Mouse (Mus musculus) lung, embryonic 16.5 days (tissue): ENCODE measurements around the gene Zbtb46. TPM values are rescaled to one million over a fixed set of nuclear protein-coding genes. Genes with fewer than 3 reads are reported as not detected.

Source experiments
- ATAC-seq: fragments of 200-750 bp; cut with Nextera tagmentation; 2 replicates; pipeline ENCODE4 v1.8.0; 2017; ENCODE audit warnings: low read depth, mild to moderate bottlenecking, moderate library complexity
- H3K27ac ChIP-seq: fragments of 300-500 bp; sonication (generic); 2 replicates; pipeline ENCODE4 v1.5.1; 2014; ENCODE audit warnings: mild to moderate bottlenecking, control low read depth, low read length
- H3K27me3 ChIP-seq: fragments of 300-500 bp; sonication (generic); 2 replicates; pipeline ENCODE4 v1.6.1; 2014; ENCODE audit warnings: low read depth, low read length, mixed read lengths; ENCODE audit not compliant: control insufficient read depth, insufficient read depth
- H3K36me3 ChIP-seq: fragments of 300-500 bp; sonication (generic); 2 replicates; pipeline ENCODE4 v1.6.1; 2014; ENCODE audit warnings: low read length; ENCODE audit not compliant: control insufficient read depth, insufficient read depth
- H3K4me1 ChIP-seq: fragments of 300-500 bp; sonication (generic); replicated peaks from 2 replicates; pipeline ENCODE4 v1.6.1; 2014; ENCODE audit warnings: low read length, mixed read lengths; ENCODE audit not compliant: control insufficient read depth, insufficient read depth
- H3K4me2 ChIP-seq: fragments of 300-500 bp; sonication (generic); 2 replicates; pipeline ENCODE4 v1.6.1; 2014; ENCODE audit warnings: low read depth, low read length, control low read depth
- H3K4me3 ChIP-seq: fragments of 300-500 bp; sonication (generic); 2 replicates; pipeline ENCODE4 v1.5.1; 2014; ENCODE audit warnings: mild to moderate bottlenecking, low read length, control low read depth
- H3K9ac ChIP-seq: fragments of 300-500 bp; sonication (generic); 2 replicates; pipeline ENCODE4 v1.6.1; 2014; ENCODE audit warnings: low read length, control low read depth
- H3K9me3 ChIP-seq: fragments of 300-500 bp; sonication (generic); 2 replicates; pipeline ENCODE4 v1.6.1; 2016; ENCODE audit warnings: low read length; ENCODE audit not compliant: control insufficient read depth
- WGBS: fragments of 180-500 bp; shearing (Covaris S2); extraction: QIAGEN DNeasy Blood & Tissue Kit; methylation state at CpG from one replicate; pipeline ENCODE4 v1.1.7; 2014; 5-methylcytosine and 5-hydroxymethylcytosine counted together
- polyA plus RNA-seq: library from polyadenylated mRNA; unstranded; fragments of >200 nt; fragmentation: Nextera tagmentation; extraction: Ambion mirVana; gene quantifications from 2 replicates; pipeline ENCODE4 v1.2.1, GENCODE M21; 2015

Zbtb46 gene
- polyA plus RNA-seq, 1 experiment from 2014 or later, result 15.2 TPM

DNA sequence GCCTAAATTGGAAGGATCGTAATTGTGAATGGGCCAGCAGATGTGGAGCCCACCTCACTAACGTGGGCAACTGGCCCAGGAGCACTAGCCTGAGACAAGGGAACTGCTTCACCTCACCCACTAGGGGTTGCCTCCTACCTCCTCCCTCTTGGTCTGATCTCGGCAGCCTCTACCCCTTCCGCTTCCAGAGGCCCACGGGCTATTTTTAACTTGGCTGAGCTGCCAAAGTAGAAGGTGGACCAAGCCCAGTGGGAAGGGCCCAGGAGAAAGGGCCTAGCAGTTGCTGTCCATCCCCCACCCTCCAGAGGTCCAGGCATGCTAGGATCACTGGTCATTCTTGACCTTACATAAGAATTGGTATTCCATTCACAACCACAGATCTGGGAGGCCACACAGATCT, 12.0 kb upstream of the Zbtb46 start:
- H3K27ac ChIP-seq, result peak overlapping the region; percentile 41
- ATAC-seq, result peak; percentile 74

DNA sequence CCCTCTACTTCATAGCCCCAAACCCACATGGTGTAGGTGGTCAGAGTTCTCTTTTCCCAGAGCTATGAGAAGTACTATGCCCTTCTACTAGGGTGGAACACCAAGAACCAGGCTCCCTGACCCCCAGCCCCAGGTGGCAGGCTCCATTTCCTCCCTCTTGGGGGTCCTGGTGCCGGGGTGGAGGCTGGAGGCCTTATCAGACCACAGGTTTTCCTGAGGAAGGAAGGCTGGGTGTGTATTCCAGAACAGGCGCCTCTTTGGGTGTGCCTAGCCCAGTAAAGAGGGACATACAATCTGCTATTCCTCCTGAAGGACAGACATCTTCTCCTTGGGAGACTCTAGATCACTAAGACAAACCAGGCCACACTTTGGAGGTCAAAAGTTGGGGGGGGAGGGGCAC, 11.1 kb upstream of the Zbtb46 start:
- Histone ChIP-seq H3K4me1 (peaks cover 9% of the 10 kb centered on the region), H3K4me2 (no peak overlapping the region), H3K27me3 (no peaks in the 10 kb centered on the region), H3K4me3 (no peak overlapping the region), H3K9ac (no peak overlapping the region), H3K36me3 (no peaks in the 10 kb centered on the region), H3K27ac (no peak overlapping the region), H3K9me3 (no peaks in the 10 kb centered on the region)
- ATAC-seq, result peak; percentile 41; the same call in 1 of the 2 replicates
- WGBS, result 53% methylated on average over 2 of the region's 2 CpGs

More for the DNA sequence above, 12.0 kb upstream of the Zbtb46 start:
- Histone ChIP-seq H3K4me1 (peaks cover 9% of the 10 kb centered on the region), H3K4me3 (no peak overlapping the region), H3K9me3 (no peaks in the 10 kb centered on the region), H3K4me2 (no peak overlapping the region), H3K9ac (no peak overlapping the region), H3K27me3 (no peaks in the 10 kb centered on the region), H3K36me3 (no peaks in the 10 kb centered on the region)
- WGBS, result 41% methylated on average over 5 of the region's 5 CpGs

DNA sequence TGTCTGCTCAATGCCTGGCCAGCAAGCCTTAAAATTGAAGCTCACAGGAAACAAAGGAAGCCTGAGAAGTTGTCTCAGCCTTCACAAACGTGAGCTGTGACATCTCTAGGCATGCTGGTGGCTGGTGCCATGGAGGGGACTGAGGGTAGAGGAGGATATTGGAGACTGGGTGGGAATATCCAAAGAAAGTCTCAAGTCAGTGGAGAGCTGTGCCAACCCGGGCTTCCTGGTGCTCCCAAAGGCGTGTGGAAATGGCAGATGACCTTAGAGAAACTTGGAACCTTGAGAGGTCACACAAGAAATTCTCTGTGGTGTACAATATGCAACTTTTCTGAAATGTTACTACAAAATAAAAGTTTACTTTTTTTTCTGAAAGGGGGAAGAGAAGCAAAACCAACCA, 6.2 kb upstream of the Zbtb46 start:
- Histone ChIP-seq H3K4me1 (peaks cover 5% of the 10 kb centered on the region), H3K27me3 (no peaks in the 10 kb centered on the region), H3K9ac (no peak overlapping the region), H3K9me3 (no peaks in the 10 kb centered on the region), H3K36me3 (no peaks in the 10 kb centered on the region), H3K4me3 (no peak overlapping the region), H3K27ac (no peak overlapping the region), H3K4me2 (no peak overlapping the region)
- WGBS, result 44% methylated on average over 3 of the region's 3 CpGs
- ATAC-seq, result no peak

DNA sequence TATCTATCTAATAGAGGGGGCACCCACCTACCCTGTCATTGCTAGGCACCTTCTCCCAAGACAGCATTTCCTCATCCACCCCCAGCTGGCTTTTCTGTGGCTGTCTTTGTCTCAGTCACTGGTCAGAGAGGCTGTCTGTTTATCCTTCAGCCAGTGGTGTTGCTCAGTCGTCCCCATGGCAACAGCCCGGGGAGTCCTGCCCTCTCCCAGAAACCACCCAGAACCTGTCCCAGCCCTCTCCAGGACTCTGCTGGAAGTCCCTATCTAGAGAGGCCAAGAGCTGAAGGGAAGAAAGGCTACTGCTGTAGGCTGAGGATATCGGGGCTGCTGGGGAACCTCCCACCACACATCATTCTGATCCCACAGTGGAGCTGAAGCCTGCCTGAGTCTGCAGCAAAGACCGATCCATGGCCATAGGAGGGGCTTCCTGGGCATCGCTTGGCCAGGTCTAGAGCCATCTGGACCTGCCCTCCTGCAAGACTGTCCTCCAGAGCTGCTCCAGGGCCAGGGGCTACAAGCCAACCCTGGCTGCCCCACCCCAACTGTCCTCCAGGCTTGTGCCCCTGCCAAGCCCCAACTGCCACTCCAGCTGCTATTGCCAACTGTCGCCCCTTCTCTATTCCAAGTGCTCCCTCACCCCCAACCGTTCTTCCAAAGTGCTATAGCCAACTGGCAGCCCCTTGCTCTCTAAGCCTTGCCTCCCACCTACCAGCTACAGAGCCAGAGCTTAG, 3.9 kb upstream of the Zbtb46 start:
- Histone ChIP-seq H3K27ac (no peak overlapping the region), H3K36me3 (no peaks in the 10 kb centered on the region), H3K4me1 (peaks cover 12% of the 10 kb centered on the region), H3K9ac (peak overlapping the region; percentile 12; the same call in 1 of the 2 replicates), H3K9me3 (no peaks in the 10 kb centered on the region), H3K27me3 (peaks cover 4% of the 10 kb centered on the region), H3K4me3 (no peak overlapping the region), H3K4me2 (no peak overlapping the region)
- WGBS, result 28% methylated on average over 7 of the region's 7 CpGs
- peak; percentile 18; the same call in 1 of the 2 replicates for ATAC-seq

DNA sequence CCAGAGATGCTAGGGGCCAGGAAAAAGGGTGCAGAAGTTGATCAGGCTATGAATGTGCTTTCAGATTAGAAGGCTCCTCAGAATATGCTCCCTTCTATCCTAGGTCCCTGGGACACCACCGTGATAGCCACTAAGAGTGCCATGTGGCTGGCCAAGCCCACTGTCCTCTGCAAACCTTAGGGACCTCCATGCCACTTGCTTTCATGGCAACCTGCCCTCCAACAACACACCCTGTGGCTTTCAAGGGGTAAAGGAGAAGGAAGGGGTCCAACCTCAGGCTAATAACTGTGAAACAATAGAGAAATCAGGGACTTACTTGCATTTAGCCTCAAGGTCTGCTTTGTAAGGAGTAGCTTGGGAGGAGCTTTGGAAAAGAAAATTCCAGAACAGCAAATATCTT, 3.4 kb upstream of the Zbtb46 start:
- no peak overlapping the region for H3K4me2 ChIP-seq
- H3K27ac ChIP-seq, result no peak overlapping the region
- ATAC-seq, result no peak

DNA sequence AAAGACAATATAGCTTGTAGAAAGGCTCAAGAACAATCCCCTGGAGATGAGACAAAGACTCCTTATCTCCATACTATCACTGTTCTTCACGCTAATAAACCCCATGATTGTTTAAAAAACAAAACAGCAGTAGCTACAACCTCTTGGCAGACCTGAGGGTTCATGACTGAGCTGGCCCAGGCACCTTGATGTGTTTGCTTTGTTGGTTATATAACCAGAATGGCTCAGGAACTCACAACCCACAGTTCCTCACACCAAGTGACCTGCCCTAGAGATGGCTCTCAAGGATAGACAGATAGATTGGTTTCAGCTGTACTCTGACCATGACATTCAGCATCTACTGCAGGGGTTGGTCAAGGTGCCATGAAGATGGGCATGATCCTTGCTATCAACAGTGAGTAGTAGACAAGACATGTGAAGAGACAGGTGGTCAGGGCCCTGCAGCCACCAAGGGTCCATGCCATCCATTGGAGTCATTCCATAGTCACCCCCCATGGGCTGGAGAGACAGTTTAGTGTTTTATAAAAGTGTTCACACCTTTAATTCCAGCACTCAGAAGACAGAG, 2.4 kb upstream of the Zbtb46 start:
- Histone ChIP-seq H3K27me3 (peaks cover 5% of the 10 kb centered on the region), H3K36me3 (no peaks in the 10 kb centered on the region), H3K4me3 (no peak overlapping the region), H3K27ac (no peak overlapping the region), H3K9ac (no peak overlapping the region), H3K4me1 (peaks cover 15% of the 10 kb centered on the region), H3K4me2 (no peak overlapping the region), H3K9me3 (no peaks in the 10 kb centered on the region)
- WGBS, result 83% methylated on average over 1 of the region's 1 CpGs
- ATAC-seq, result no peak

More for the DNA sequence above, 3.4 kb upstream of the Zbtb46 start:
- no peak overlapping the region for H3K9ac ChIP-seq
- no peaks in the 10 kb centered on the region for H3K9me3 ChIP-seq
- H3K36me3 ChIP-seq, result no peaks in the 10 kb centered on the region
- no peak overlapping the region for H3K4me3 ChIP-seq
- peaks cover 5% of the 10 kb centered on the region for H3K27me3 ChIP-seq
- WGBS, result 91% methylated on average over 1 of the region's 1 CpGs
- H3K4me1 ChIP-seq, result peaks cover 15% of the 10 kb centered on the region

DNA sequence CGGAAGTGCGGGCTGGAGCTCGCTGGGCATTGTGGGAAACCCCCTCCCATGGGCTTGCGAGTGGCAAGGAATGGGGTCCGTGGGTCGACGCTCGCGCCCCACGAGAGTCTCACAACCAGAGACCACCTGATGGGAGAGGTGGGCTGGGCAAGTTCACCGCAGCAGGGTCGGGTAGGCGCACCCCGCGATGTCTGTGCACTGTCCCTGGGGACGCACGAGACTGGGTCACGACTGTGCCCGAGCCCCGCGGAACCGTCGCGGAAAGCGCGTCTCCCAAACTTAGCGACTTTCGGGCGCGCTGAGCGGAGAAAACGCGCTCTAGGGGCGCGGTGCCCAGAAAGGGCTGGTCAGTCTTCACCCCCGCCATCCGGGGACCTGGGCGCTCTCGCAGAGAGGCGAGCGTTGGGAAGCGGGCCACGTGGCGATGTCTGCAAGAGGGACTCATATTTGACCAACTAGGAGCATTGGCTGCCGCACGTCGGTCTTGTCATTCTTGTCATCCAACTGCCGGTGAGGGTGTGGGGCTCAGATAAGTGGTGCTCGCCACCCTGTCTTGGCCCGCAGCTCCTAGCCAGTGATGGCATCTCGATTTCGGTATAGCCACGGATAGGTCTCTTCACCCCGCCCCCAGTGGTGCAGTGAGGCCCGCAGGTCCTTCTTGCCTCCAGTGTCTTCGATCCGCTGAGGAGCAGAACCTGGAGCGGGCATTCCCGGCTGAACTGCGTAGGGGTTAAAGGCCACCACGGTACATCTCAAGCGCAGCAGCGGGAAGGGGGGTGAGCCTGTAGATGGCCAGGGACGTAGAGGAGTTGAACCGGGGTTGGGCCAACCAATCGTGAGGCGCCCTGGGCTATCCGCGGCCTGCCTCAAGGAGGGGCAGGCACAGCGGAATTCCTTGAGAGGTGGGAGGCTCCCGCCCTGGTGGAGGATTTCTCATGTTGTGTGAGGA, 721 bp upstream of the Zbtb46 start:
- Histone ChIP-seq H3K36me3 (no peaks in the 10 kb centered on the region), H3K4me1 (peaks cover 18% of the 10 kb centered on the region), H3K27ac (peak overlapping the region; percentile 63), H3K9me3 (no peaks in the 10 kb centered on the region), H3K9ac (peak overlapping the region; percentile 76), H3K27me3 (peaks cover 5% of the 10 kb centered on the region), H3K4me2 (peak overlapping the region; percentile 95), H3K4me3 (peak overlapping the region; percentile 88)
- under 1% methylated on average over 71 of the region's 71 CpGs for WGBS
- peak; percentile 59 for ATAC-seq

DNA sequence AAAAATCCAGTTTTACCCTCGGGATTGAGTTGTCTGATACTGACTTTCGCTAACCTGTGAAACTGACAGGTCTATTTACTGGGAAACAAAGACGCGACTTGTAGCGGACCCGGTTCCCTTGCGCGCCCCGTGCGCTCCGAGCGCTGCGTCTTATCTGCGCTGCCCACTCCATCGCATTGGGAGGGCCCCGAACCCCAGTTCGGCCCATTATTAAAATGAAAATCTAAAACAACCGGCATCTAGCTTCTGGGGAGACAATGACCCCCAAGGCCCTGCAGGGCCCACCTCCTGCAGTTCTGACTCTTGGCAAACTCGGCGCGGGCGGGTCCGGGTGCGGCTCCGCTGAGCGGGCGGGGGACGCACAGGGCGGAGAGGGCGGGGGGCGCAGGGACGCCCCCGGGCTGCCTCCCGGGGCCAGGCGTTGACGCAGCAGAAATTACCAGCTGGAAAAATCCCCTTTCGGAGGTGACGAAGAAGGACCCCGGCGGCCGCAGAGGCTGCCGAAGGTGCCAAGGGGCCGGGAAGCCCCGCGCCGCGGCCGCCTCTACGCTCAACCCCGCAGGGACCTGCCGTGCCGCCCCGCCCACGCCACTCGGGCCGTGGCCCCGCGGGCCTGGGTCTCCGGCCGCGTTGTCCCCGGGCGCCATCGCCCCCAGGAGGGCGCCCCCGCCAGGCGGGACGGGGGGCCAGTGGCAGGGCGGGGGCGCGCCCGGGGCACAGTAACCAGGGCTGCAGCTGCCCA, 644 bp downstream of the Zbtb46 start:
- peak overlapping the region; percentile 80 for H3K9ac ChIP-seq
- H3K4me2 ChIP-seq, result peak overlapping the region; percentile 95
- WGBS, result under 1% methylated on average over 63 of the region's 72 CpGs
- no peaks in the 10 kb centered on the region for H3K9me3 ChIP-seq
- H3K36me3 ChIP-seq, result no peaks in the 10 kb centered on the region
- H3K4me1 ChIP-seq, result peaks cover 18% of the 10 kb centered on the region
- peak overlapping the region; percentile 64 for H3K27ac ChIP-seq
- peak overlapping the region; percentile 88 for H3K4me3 ChIP-seq
- peaks cover 5% of the 10 kb centered on the region for H3K27me3 ChIP-seq
- ATAC-seq, result no peak; the same call in 1 of the 2 replicates
